Mouse (Mus musculus): Measurements from ENCODE around the gene Nfyb. TPM values are rescaled to one million over a fixed set of nuclear protein-coding genes. Genes with fewer than 3 reads are reported as not detected.

Gene Nfyb
- total RNA-seq, 4 experiments from 2014 or later: 54.2 to 67.2 (median 64.8) TPM

DNA sequence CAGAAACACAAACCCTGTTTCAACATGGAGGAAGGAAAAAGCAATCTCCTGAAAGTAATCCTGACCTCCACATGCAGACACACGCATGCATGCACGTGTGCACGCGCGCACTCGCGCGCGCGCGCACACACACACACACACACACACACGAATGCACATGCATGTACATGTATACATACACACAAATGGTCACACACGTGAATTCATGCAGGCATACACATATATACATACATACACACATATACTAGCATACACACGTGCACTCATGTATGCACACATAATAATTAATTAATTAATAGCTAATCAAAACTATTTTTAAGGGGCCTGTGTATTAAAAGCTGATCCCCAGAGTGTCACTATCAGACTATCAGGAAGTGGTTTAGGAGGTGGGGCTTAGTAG lies 15.9 kb upstream of the Nfyb start:
- DNase-seq (ENCODE audit: low spot score in 2 of 2): no peak

DNA sequence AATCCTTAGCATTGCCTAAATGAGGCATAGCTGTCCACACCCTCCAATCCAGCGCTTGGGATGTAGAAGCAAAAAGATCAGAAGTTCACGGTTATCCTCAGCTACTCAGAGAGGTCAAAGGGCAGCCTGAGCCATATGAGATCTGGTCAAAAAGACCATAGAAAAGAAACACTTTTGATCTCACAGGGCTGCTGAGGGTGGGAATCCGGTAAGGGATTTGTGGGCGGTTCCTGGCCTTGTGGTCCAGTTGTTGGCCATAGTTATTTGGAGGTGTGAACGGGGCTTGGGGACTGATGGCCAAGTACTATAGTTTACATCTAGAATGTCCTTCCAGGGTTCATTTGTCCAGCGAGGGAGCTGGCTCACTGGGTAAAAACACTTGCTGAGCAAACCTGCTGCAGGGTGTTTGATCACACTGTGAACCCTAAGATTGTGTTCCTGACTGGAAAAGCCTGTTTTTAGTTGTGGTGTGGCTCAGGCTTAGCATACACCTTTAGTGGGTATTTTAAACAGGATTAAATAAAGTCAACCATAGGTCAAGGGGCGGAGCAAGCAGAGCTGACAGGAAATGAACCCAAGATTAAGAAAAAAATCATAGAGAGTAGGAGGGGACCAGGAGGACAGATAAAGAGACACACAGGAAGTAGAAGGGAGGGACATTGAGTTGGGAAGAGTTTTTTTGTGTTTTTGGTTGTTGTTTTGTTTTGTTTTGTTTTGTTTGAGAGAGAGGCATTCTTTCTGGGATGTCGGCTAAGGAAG lies 15.0 kb upstream of the Nfyb start:
- DNase-seq (ENCODE audit: low spot score in 2 of 2): no peak

DNA sequence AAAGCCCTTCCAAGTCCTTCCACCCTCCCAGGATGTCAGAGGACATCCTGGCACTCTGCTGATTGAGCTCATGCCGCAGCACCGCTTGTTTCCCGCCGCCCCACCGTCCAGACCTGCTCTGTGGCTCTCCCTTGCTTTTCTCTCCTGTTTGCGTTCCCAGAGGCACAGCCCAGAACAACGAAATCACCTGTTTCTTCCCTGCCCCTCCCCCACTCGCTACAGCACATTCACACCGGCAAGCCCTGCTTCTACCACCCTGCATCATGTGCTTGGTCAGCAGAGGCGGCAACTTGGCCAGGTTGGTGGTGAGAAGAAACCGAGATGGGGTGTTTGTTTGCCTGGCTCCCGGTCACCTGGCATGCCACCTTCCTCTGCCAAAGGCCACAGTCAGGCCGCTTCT lies 13.9 kb upstream of the Nfyb start:
- DNase-seq (ENCODE audit: low spot score in 2 of 2): no peak

DNA sequence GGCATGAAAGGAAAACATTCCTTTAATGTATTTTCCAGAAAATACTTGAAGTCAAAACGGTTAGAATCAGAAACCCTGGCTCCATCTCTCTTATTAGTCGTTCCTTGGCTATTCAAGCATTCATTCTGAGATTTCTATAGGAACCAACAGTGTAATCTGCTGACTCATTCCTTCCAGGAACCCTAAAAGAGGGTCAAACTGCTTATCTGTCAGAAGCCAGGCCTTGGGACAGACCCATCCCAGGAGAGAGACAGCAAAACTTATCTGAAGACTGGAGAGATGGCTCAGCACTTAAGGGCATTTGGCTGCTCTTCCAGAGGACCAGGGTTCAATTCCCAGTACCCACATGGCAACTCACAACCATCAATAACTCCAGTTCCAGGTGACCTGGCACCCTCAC lies 13.1 kb upstream of the Nfyb start:
- DNase-seq (ENCODE audit: low spot score in 2 of 2): no peak

DNA sequence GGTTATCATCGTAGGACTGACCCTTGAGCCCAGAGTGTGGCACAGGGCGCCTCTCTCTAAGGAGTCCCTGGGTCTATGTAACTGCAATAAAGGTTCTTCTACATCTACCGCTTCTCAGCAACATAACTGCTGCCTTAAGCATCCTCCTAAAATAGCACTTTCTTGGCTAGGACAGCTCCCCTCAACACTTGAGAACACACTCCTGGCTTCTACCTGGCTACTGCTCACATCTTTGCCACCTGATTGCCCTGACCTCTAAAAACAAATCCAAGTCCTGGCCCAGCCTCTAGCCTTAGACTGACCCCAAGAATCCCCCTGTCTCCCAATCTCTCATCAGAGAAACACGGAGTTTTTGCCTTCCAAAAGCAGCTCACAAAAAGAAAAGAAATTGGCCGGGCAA lies 10.9 kb upstream of the Nfyb start:
- no peak for DNase-seq (ENCODE audit: low spot score in 2 of 2)

DNA sequence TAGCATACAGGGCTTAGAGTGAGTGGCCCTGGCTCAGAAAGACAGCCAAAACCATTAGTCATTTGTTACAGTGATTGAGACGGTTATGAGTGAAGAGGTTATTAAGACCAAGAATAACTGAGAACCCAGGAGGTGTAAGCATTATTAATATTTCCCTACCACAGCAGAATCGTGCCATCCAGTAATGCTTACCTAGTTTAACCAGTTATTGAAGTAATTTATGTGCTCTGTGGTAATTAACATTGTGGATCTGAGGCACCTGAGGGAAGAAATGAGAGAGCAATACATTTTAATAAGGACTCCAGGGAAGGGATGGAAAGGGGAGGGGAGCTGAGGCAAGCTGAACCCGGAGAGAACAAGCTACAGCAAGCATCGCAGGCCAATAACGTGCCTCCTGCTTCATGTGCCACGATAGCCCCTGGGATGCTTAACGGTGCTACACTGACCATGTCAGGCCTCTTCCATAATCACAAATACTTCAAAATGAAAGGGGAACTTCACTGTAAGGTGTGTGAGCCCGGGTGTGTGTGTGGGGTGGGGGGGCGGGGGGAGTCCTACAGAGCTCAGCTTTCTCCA lies 7.7 kb upstream of the Nfyb start:
- DNase-seq (ENCODE audit: low spot score in 2 of 2): no peak

DNA sequence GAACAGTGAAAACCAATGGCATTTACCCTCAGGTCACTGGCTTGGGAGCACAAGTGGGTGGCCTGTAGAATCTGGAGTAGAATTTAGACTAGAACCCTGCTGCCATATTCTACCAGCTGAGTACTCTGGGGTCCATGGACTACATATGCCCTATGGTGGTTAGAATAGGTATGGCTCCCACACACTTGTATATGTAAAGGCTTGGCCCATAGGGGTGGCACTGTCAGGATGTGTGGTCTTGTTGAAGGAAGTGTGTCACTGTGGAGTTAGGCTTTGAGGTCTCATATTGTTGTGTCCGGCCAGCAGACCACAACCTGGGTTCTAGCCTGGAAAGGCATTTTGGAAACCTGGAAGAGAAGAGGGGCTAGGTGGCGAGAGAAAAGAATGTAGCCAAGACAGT lies 6.8 kb upstream of the Nfyb start:
- no peak for DNase-seq (ENCODE audit: low spot score in 2 of 2)

DNA sequence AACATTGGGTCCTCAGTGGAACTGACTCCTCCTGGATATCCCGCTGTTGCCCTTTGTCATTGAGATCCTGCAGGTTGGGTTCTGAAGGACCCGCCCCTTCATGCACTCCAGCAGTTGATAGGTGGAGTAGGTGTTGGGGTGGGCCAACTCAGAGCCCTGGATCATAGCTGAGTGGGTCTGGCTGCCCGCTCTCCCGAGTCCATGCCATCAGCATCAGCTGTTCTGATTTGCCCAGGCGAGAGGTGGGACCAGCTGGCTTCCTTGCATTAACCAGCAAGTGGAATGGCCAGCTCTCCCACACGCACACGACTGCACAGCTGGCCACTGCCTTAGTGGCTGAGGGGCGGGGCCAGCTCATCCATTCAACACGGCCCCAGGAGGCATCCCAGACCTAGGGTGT lies 5.0 kb upstream of the Nfyb start:
- DNase-seq (ENCODE audit: low spot score in 2 of 2): no peak

DNA sequence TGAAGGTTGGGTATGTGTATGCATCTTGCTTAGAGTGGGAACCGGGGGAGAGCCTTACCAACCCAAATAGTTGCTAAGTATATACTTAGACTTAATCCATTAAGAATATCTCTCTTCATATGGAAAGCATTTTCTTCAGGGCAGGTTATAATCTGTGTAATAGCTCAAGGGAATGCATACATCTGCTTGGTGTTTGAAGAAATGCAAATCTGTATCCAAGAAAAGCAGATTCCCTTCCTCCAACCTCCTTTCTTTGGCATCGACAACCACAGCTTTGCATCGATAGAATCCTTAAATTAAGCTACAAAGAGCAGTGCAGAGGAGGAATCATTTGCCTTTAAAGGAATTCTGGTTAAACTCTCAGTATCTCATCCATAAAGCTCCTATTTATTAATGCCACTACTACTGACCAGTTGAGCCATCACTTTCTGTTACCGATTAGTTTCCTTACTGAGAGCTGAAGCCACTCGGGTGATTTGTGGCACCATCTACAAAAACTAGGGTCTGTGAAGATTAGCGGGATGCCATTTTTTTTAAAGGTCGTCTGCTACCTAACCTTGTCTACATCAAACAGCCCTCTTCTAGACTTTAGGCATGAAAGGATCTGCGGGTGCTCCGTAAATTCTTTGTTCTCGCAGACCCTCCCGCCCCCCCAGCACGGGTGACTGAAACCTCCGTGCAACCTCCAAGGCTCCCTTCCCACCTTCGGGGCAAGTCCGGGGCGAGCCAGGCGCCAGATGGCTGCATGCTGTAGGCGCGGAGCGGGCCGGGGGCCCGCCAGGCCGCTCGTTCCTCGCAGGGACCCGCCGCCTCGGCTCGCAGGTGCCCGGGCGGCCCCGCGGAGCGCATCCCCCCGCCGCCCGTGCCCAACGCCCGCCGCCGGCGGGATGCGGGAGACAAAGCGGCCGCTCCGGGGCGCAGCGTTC lies 925 bp downstream of the Nfyb start:
- DNase-seq (ENCODE audit: low spot score in 2 of 2): no peak

DNA sequence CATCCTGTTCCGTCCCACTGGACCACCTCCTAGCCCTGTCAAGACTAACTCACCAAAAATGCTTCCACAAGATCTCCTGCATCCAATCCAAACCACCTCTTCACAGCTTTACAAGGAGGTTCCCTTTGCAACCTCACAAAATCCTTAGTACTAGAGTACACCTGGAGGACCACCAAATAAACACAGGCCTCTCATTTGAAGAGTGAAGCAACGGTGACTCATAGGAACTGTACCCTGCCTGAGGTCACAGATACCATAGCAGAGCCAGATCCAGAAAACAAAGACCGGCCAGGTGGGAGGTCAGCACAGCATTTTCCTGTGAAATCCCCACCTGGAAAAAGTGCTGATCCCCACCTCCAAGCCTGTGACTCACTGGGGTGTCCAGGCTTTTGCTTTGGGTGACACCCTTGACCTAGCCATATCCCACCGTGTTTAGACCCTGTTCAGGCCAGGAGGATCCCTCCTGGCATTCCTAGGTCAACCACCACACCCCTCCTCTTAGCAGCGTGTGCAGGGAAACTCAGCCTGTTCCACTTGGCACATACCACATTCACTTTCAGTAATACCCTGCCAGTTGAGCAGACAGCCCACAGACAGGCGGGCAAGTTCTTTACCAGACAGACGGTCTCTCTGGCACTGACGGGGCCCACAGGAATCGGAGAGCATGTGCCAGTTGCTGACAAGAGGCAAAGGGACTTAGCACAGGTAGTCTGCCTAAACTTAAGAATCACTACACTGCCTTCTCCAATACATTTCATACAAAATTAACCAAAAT lies 2.7 kb downstream of the Nfyb start:
- no peak for DNase-seq (ENCODE audit: low spot score in 2 of 2)

DNA sequence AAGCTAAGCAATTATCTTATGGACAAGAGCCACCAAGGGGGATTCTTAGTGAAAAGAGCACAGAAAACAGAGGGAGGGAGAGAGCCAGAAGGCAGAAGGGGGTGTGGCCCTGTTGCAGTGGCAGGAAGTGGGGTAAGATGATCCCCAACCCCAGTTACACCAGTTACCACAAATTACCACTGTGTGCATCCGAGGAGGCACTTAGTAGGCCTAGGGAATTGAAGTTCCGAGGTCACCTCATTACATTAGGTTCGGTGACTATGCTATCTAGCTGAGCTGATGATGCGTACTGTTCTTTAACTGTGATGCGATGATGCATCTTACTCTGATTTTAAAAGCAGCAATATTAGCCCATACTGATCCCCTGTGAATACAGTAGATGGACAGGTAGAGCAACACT lies 4.2 kb downstream of the Nfyb start:
- DNase-seq (ENCODE audit: low spot score in 2 of 2): no peak

DNA sequence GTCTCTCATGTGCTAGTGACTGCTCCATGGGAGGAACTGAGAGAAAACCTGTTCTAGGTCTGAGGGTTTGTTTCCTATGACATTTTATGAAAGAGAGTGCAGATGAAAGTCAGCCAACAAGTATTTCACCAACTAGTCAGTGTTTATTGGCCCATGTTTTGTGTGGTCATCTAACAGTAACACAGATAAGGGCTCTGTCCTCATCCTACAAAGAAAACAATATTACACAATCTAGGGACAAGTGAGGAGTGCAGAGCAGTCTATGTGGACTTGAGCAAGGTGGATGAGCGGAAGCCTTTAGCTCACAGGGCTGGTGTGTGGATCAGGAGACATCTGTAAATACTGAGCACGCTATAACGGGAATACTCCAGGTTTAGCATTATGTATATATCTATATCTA lies 5.1 kb downstream of the Nfyb start:
- DNase-seq (ENCODE audit: low spot score in 2 of 2): no peak

DNA sequence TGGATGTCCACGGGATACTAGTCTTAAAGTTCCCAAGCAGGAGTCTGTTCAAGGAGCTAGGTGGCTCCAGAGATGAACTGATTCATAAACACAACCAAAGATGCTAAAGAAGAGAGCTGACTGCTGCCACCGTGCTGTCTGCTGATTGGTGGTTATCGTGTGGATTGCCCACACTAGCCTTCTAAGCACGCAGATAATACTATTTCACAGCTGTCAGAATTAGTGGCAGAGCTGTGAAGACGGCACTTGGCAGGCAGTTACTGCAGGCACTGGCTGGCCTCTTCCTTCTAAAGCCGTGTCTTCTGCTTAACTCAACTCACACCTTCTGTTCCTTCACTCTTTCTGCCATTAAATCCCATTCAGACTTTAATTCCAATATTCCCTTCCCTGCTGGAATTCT lies 5.6 kb downstream of the Nfyb start:
- DNase-seq (ENCODE audit: low spot score in 2 of 2): no peak

DNA sequence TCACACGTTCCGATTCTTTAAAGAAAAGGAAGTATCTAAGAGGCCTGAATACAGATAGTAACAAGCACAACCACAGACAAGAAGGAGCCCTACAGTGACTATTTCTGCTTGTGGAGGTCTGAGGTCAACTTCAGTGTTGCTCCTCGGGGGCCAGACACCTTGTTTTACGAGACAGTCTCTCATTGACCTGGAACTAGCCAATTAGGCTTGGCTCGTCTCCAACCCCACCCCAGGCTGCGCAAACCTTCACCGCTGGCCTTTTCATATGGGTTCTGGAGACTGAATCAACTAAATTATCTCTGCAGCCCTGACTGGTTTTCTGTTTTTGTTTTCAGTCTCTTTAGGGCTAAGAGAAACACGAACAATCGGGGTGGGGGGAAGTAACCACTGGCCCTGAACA lies 6.6 kb downstream of the Nfyb start:
- DNase-seq (ENCODE audit: low spot score in 2 of 2): no peak

DNA sequence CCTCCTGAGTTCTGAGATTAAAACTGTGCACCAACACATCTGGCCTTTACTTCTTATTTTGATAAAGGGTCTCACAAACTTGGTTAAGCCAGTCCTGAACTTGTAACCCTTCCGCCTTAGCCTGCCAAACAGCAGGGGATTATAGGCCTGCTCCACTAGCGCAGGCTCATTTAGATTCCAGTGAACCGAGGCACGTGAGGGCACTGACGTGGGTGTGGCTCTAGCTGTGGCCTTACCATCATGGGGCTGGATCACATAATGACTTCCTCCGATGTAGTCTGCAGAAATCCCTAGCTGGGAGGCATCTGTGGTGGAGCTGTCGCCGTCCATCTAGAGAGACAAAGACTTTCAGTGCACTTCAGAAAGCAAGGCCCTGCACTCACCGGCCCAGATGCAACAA lies 7.5 kb downstream of the Nfyb start:
- no peak for DNase-seq (ENCODE audit: low spot score in 2 of 2)

DNA sequence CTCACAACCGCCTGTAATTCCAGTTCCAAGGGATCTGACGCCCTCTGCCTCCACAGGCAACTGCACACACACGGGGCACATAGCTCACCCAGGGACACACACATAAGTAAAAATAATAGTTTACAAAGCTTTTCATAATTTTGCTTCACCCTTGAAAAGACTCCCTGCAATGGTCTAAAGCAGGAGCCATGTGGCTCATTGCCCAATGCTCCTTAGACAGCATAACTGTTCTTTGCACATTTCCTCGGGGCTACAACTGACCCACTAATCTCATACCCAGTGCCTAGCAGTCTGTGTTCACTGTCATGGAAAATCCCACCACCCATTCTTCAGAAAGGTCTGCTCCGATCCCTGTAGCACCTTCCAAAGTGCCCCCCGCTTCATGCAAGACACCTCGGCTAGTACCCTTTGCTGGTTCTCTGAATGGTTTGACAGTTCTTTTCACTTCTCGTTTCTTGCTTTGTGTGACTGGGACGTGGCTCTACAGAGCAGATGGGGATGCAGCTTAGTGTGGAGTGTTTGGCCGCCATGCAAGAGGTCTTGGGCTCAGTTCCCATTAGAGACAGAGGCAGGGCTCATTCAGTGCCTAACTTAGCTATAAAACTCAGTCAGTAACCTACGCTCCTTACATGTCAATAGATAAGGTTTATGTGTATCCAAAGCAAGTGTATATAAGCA lies 8.6 kb downstream of the Nfyb start:
- DNase-seq (ENCODE audit: low spot score in 2 of 2): no peak

DNA sequence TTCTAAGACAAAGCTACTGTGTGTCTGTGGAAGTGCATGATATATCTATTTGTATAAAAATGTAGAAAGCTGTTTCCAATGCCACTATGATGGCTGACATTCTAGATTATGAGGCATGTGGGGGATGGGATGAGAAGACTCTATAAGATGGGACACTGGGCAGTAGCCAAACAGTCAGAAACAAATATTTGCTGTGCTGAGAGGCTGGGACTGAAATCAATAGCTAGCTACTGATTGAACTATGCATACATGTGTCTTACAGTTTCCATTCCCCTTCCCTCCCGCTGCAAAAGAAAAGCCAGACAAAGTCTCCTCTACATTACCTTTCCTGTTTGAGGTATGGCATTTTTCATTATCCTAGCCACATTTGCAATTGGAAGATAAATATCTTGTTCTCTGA lies 9.3 kb downstream of the Nfyb start:
- no peak for DNase-seq (ENCODE audit: low spot score in 2 of 2)

DNA sequence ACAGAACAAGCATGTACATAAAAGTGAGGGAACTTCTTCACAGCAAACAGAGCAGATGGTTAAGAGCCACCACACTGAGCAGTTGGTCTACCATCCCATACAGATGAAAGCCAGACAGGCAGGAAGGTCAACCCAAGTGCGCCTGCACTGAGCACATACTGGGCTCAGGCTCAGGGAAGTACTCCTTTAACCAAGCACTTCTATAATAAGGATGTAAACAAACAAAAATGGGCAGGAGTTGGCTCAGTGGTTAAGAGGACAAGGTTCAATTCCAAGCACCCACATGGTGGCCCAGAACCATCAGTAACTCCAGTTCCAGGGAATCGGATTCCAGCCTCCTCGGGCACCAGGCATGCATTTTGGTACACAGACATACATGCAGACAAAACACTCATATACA lies 11.0 kb downstream of the Nfyb start:
- no peak for DNase-seq (ENCODE audit: low spot score in 2 of 2)

DNA sequence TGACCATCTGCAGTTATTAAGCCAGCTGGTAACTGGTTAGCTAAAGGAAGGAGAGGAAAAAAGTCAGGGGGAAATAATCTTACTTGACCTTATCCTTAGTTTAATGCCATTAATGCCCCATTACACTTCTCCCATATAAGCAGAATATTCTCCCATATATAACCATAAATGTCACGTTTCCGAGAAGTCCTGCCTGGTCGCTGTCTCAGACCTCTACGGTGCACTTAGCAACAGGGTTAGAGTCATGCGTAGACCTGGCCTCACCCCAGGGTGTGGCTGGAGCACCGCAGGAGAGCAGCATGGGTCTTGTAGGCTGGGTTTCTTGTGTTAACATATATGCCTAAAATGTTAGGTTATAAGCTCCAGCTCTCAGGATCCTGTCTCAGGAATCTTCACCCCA lies 13.2 kb downstream of the Nfyb start:
- DNase-seq (ENCODE audit: low spot score in 2 of 2): no peak

DNA sequence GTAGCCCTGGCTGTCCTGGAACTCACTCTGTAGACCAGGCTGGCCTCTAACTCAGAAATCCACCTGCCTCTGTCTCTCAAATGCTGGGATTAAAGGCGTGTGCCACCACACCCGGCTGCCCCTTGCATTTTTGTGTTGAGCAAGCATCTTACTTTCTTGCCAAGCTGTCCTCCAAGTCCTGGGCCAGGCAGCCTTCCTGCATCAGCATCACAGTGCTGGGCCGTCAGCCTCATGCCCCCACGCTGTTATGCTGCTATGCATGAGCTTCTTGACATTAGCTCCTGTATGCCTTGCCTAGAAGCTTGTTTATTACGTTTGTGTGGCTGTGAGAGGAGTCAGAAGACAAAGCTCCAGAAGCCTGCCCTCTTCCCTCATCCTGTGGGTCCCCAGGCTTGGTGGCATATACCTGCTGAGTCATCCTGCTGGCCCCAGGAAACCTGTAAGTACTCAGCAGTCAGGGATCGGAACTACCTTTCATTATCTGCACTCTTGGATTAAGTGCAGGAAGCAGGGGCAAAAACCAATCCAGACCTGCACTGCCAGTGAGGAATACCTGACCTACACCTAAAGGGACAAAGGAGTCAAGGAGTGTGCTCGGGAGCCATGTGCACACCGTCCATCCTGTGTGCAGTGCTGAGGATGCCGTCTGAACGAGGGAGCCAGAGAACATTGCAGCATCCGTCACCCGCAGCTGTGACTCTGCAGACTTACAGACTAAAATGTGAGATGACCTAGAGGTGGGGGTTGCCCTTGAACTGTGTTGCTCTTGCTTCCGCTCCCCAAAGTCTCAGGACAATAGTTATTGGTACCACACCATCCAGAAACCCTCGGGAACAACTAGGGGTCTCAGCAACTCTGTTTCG lies 16.7 kb downstream of the Nfyb start:
- no peak for DNase-seq (ENCODE audit: low spot score in 2 of 2)

Data from left cerebral cortex, adult 8-10 months (tissue).